Mouse (Mus musculus): ENCODE measurements around the gene Olfr651.

GRCm38 (mm10) chr7:104580846-104581245 lies 30.9 kb downstream of the Olfr651 start:
- TF ChIP-seq CTCF (IDR thresholded peaks at IDR 0.05; ENCODE audit: low read depth, low read length) (no peak), EP300 (IDR thresholded peaks at IDR 0.05; ENCODE audit: insufficient read depth, low read depth, low read length) (no peak)
